Mouse (Mus musculus) stomach, postnatal 0 days (tissue): ENCODE measurements around the gene Pepd. TPM values are rescaled to one million over a fixed set of nuclear protein-coding genes. Genes with fewer than 3 reads are reported as not detected.

Experiments
- ATAC-seq: fragments of 200-750 bp; cut with Nextera tagmentation; 2 replicates; pipeline ENCODE4 v1.8.0; 2017; ENCODE audit not compliant: low FRiP score, low TSS enrichment
- DNase-seq: peaks from one replicate; pipeline ENCODE4 v3.0.0-alpha.2; 2016; ENCODE audit warnings: low spot score
- H3K27ac ChIP-seq: fragments of 300-500 bp; sonication (generic); replicated peaks from 2 replicates; pipeline ENCODE4 v1.5.1; 2014; ENCODE audit warnings: mild to moderate bottlenecking, control low read depth
- H3K27me3 ChIP-seq: fragments of 300-500 bp; sonication (generic); 2 replicates; pipeline ENCODE4 v1.6.1; 2014; ENCODE audit warnings: low read length; ENCODE audit not compliant: control insufficient read depth, insufficient read depth
- H3K36me3 ChIP-seq: fragments of 300-500 bp; sonication (generic); 2 replicates; pipeline ENCODE4 v1.6.1; 2014; ENCODE audit warnings: low read length, mixed read lengths; ENCODE audit not compliant: control insufficient read depth, insufficient read depth
- H3K4me1 ChIP-seq: fragments of 300-500 bp; sonication (generic); replicated peaks from 2 replicates; pipeline ENCODE4 v1.6.1; 2014; ENCODE audit warnings: antibody characterized with exemption; ENCODE audit not compliant: control insufficient read depth, insufficient read depth
- H3K4me2 ChIP-seq: fragments of 300-500 bp; sonication (generic); replicated peaks from 2 replicates; pipeline ENCODE4 v1.6.1; 2014; ENCODE audit warnings: low read depth, mild to moderate bottlenecking, control low read depth, moderate library complexity
- H3K4me3 ChIP-seq: fragments of 300-500 bp; sonication (generic); 2 replicates; pipeline ENCODE4 v1.5.1; 2014; ENCODE audit warnings: low read depth, low read length, control low read depth
- H3K9ac ChIP-seq: fragments of 300-500 bp; sonication (generic); 2 replicates; pipeline ENCODE4 v1.6.1; 2014; ENCODE audit warnings: mild to moderate bottlenecking, low read length, control low read depth, mixed read lengths
- H3K9me3 ChIP-seq: fragments of 300-500 bp; sonication (generic); 2 replicates; pipeline ENCODE4 v1.6.1; 2016; ENCODE audit warnings: low read length; ENCODE audit not compliant: control insufficient read depth
- CTCF ChIP-seq: IDR thresholded peaks from 2 replicates; pipeline ENCODE4 v1.5.1; 2016; ENCODE audit warnings: antibody characterized with exemption, low read depth, mild to moderate bottlenecking, moderate library complexity
- EP300 ChIP-seq: optimal IDR thresholded peaks from 2 replicates; pipeline ENCODE3; 2016; ENCODE audit warnings: antibody characterized with exemption
- WGBS: fragments of 180-500 bp; shearing (Covaris S2); extraction: QIAGEN DNeasy Blood & Tissue Kit; methylation state at CpG from one replicate; pipeline ENCODE4 v1.1.7; 2014; 5-methylcytosine and 5-hydroxymethylcytosine counted together
- polyA plus RNA-seq: library from polyadenylated mRNA; unstranded; fragments of >200 nt; fragmentation: Nextera tagmentation; extraction: Ambion mirVana; gene quantifications from 2 replicates; pipeline ENCODE4 v1.2.1, GENCODE M21; 2015

The Pepd gene
- polyA plus RNA-seq, 1 experiment from 2014 or later: 48.7 TPM

GRCm38 (mm10) chr7:34915555-34915954 lies 3.4 kb downstream of the Pepd start:
- 94% methylated on average over 5 of the region's 5 CpGs for WGBS
- TF ChIP-seq EP300: no peak
- TF ChIP-seq CTCF: no peak

DNA sequence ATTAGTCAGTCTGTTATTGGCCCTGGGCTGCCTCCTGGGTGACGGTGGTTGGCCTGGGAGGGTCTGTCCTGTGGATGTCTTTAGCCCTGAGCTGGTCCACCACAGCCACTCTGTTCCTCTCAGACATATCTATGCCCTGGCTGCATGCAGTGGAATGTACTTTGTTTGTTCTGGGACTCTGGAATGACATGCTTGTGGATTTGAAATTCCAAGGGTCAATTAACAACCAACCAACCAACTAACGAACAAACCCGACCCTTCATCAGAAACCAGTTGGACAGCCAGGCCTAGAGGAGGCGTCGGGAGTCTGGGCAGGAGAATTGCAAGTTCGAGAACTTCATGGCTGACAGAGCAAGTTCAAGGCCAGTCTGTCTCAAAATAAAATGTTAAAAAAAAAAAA lies 5.4 kb downstream of the Pepd start:
- WGBS: 66% methylated on average over 6 of the region's 6 CpGs
- H3K4me1 ChIP-seq: no peaks in the 10 kb centered on the region; the same call in 1 of the 2 replicates
- H3K27me3 ChIP-seq: no peaks in the 10 kb centered on the region
- H3K36me3 ChIP-seq: peaks cover 4% of the 10 kb centered on the region; the same call in 1 of the 2 replicates
- no peak overlapping the region for H3K27ac ChIP-seq
- DNase-seq (no peak), ATAC-seq (no peak)
- H3K4me2 ChIP-seq: no peak overlapping the region
- TF ChIP-seq EP300: no peak
- TF ChIP-seq CTCF: no peak
- H3K9ac ChIP-seq: no peak overlapping the region
- H3K9me3 ChIP-seq: no peaks in the 10 kb centered on the region
- H3K4me3 ChIP-seq: no peak overlapping the region

More at GRCm38 (mm10) chr7:34915555-34915954, 3.4 kb downstream of the Pepd start:
- no peak for ATAC-seq
- no peaks in the 10 kb centered on the region; the same call in 1 of the 2 replicates for H3K4me1 ChIP-seq
- H3K4me3 ChIP-seq: no peak overlapping the region
- no peaks in the 10 kb centered on the region for H3K27me3 ChIP-seq
- H3K36me3 ChIP-seq: no peaks in the 10 kb centered on the region
- DNase-seq: no peak
- H3K9ac ChIP-seq: no peak overlapping the region
- H3K9me3 ChIP-seq: no peaks in the 10 kb centered on the region
- H3K27ac ChIP-seq: no peak overlapping the region
- no peak overlapping the region for H3K4me2 ChIP-seq

- no peak overlapping the region for H3K4me3 ChIP-seq
- TF ChIP-seq EP300: no peak
- no peak overlapping the region for H3K4me2 ChIP-seq
- H3K9ac ChIP-seq: no peak overlapping the region
- no peaks in the 10 kb centered on the region; the same call in 1 of the 2 replicates for H3K4me1 ChIP-seq
- no peak overlapping the region for H3K27ac ChIP-seq
- WGBS: 92% methylated on average over 4 of the region's 4 CpGs
- ATAC-seq (no peak), DNase-seq (no peak)
- peaks cover 4% of the 10 kb centered on the region; the same call in 1 of the 2 replicates for H3K36me3 ChIP-seq
- no peaks in the 10 kb centered on the region for H3K27me3 ChIP-seq
- no peaks in the 10 kb centered on the region for H3K9me3 ChIP-seq
Measured at GRCm38 (mm10) chr7:34917998-34918397, 5.8 kb downstream of the Pepd start.

GRCm38 (mm10) chr7:34918416-34918815 lies 6.2 kb downstream of the Pepd start:
- no peaks in the 10 kb centered on the region for H3K9me3 ChIP-seq
- ATAC-seq (peak; percentile 36; the same call in 1 of the 2 replicates), DNase-seq (no peak)
- H3K4me1 ChIP-seq: no peaks in the 10 kb centered on the region
- no peak overlapping the region for H3K27ac ChIP-seq
- WGBS: 78% methylated on average over 8 of the region's 8 CpGs
- H3K4me2 ChIP-seq: no peak overlapping the region
- TF ChIP-seq CTCF (no peak), EP300 (no peak)
- H3K36me3 ChIP-seq: peaks cover 4% of the 10 kb centered on the region; the same call in 1 of the 2 replicates
- no peaks in the 10 kb centered on the region for H3K27me3 ChIP-seq
- no peak overlapping the region for H3K9ac ChIP-seq
- H3K4me3 ChIP-seq: no peak overlapping the region

- DNase-seq: no peak
Measured at GRCm38 (mm10) chr7:34919054-34919453, 6.9 kb downstream of the Pepd start.

DNA sequence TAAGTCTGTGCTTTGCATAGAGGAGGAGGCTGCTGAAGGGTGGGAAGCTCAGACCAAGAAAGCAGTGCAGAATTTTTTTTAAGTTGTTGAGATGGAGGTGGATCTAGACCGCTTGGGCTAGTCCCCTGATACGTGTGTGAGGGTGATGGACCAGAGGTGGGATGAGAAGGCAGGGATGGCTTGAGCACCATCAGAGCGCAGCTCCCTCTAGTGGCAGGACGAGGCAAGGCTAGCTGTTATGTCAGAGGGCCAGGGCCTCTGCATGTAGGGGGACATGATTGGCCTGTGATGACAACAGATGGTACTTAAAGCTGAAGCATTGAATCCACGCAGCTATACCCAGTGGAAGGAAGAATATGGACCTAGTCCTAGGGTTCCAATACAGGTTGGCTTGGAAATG lies 7.6 kb downstream of the Pepd start:
- DNase-seq: no peak
- Histone ChIP-seq H3K36me3 (peaks cover 4% of the 10 kb centered on the region; the same call in 1 of the 2 replicates), H3K9me3 (no peaks in the 10 kb centered on the region), H3K27me3 (no peaks in the 10 kb centered on the region), H3K9ac (no peak overlapping the region), H3K4me2 (no peak overlapping the region), H3K27ac (no peak overlapping the region), H3K4me3 (no peak overlapping the region), H3K4me1 (no peaks in the 10 kb centered on the region)
- TF ChIP-seq CTCF (peak; percentile 70), EP300 (no peak)
- no peak for ATAC-seq
- 61% methylated on average over 5 of the region's 5 CpGs for WGBS

More at GRCm38 (mm10) chr7:34919054-34919453, 6.9 kb downstream of the Pepd start:
- Histone ChIP-seq H3K9me3 (no peaks in the 10 kb centered on the region), H3K27ac (no peak overlapping the region), H3K9ac (no peak overlapping the region), H3K4me1 (no peaks in the 10 kb centered on the region), H3K27me3 (no peaks in the 10 kb centered on the region), H3K36me3 (peaks cover 4% of the 10 kb centered on the region; the same call in 1 of the 2 replicates), H3K4me3 (no peak overlapping the region), H3K4me2 (no peak overlapping the region)
- TF ChIP-seq EP300: no peak
- TF ChIP-seq CTCF: no peak
- ATAC-seq: no peak
- whole genome bisulfite sequencing: 73% methylated on average over 5 of the region's 5 CpGs
